8 mouse cellular contexts compared by ENCODE assay signal in the genomic region with DNA sequence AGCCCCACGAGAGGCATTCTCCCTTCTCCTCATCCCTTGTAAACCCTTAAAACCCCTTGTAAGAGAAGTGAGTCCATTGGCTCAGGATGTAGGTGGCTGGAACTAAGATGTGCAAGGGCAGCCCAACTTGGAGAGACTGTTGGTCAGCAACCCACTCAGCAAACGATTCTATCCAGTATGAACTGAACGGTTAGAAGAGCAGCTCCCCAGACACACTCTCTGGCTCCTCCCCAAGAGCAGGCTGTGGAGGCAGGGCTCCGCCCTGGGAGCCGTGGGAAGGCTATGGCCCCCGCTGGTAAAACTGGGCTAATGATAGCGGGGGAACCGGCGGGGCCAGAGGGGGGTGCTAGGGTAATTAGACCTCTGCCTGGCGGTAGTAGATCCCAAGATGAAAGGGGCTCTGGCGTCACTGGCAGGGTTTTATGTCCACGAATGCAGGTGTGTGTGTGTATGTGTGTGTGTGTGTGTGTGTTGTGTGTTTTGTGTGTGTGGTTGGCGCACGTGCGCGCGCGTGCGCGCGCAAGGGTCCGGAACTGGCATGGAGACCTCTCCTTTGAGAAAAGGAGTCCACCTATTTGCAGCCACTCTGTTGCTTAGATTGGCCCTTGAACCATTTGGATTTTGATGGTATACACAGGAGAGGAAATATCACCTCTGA. TPM values are rescaled to one million over a fixed set of nuclear protein-coding genes. Genes with fewer than 3 reads are reported as not detected.
A peak's percentile ranks its signal among the peaks of the same experiment; 100 is the strongest.
DNase-seq lines count a peak whose midpoint lies in the region; ATAC-seq and TF ChIP-seq lines count a peak whose summit lies in the region.

A gene (plus strand): TSS at position 246 of the 658 bp plus-strand sequence.

- peak within 1 kb of the TSS; percentile 61 for H3K4me2 ChIP-seq in hindbrain, postnatal 0 days (ENCODE audit: low read depth, low read length)

- peak within 1 kb of the TSS; percentile 100 for H3K9ac ChIP-seq in hindbrain, postnatal 0 days (replicated peaks; ENCODE audit: low read length)

- no peak for DNase-seq in spleen, adult 2 months (ENCODE audit: low read depth in 1 of 2, low spot score in 2 of 2)
- DNase-seq in spleen, adult 18-20 months, result no peak
- peak; percentile 83 for DNase-seq in gastrocnemius, postnatal 14 days
- DNase-seq in hindbrain, postnatal 0 days (ENCODE audit: low spot score), result peak; percentile 83
- DNase-seq in left cerebral cortex, postnatal 10 days (ENCODE audit: extremely low spot score in 1 of 2, low spot score in 2 of 2), result peak; percentile 66 to 86
- peak; percentile 61 to 79 for DNase-seq in spleen, postnatal 4 days (ENCODE audit: low spot score in 2 of 2)

- H3K4me3 ChIP-seq in spleen, adult 2 months (ENCODE audit: extremely low read depth, insufficient read depth, insufficient read length), result peak within 1 kb of the TSS; percentile 76
- peak within 1 kb of the TSS; percentile 55 for H3K4me3 ChIP-seq in cortical plate, adult 2 months (ENCODE audit: insufficient read depth, low read length)
- H3K4me3 ChIP-seq in hindbrain, postnatal 0 days (ENCODE audit: low read length), result peak within 1 kb of the TSS; percentile 99

- WGBS in spleen, adult 2 months, result 2% methylated on average over 22 of the region's 22 CpGs
- whole genome bisulfite sequencing in hindbrain, postnatal 0 days, result under 1% methylated on average over 22 of the region's 22 CpGs

- no peaks in the 10 kb centered on the region for H3K9me3 ChIP-seq in hindbrain, postnatal 0 days (ENCODE audit: low read length)

- H3K4me1 ChIP-seq in spleen, adult 2 months (ENCODE audit: control insufficient read depth, insufficient read depth, insufficient read length), result peaks cover 6% of the 10 kb centered on the region
- peaks cover 3% of the 10 kb centered on the region for H3K4me1 ChIP-seq in cortical plate, adult 2 months (ENCODE audit: control insufficient read depth, insufficient read depth, low read length)
- peaks cover 51% of the 10 kb centered on the region for H3K4me1 ChIP-seq in hindbrain, postnatal 0 days (ENCODE audit: insufficient read depth, low read length)

- H3K36me3 ChIP-seq in spleen, adult 2 months (ENCODE audit: control insufficient read depth, insufficient read depth, low read length), result no peaks in the 10 kb centered on the region
- H3K36me3 ChIP-seq in hindbrain, postnatal 0 days (ENCODE audit: insufficient read depth, low read length), result no peaks in the 10 kb centered on the region

- H3K27ac ChIP-seq in spleen, adult 2 months (ENCODE audit: insufficient read depth, low read length), result no peak within 1 kb of the TSS
- peak within 1 kb of the TSS; percentile 43 for H3K27ac ChIP-seq in cortical plate, adult 2 months (ENCODE audit: insufficient read depth, low read length)
- peak within 1 kb of the TSS; percentile 100 for H3K27ac ChIP-seq in hindbrain, postnatal 0 days

- ATAC-seq in hindbrain, postnatal 0 days, result peak; percentile 53
- ATAC-seq in megakaryocyte, adult 5-6 weeks (ENCODE audit: poor library complexity, severe bottlenecking), result peak; percentile 59

- TF ChIP-seq CTCF in spleen, adult 2 months (IDR thresholded peaks at IDR 0.05; ENCODE audit: extremely low read depth, insufficient read depth, insufficient read length, insufficient replicate concordance), result no peak
- TF ChIP-seq CTCF in cortical plate, adult 2 months (IDR thresholded peaks at IDR 0.05; ENCODE audit: extremely low read depth, insufficient read depth, low read length), result no peak
- no peak for TF ChIP-seq CTCF in hindbrain, postnatal 0 days (IDR thresholded peaks at IDR 0.05; ENCODE audit: low read depth)

- TF ChIP-seq POLR2A in spleen, adult 2 months (IDR thresholded peaks at IDR 0.05; ENCODE audit: low read depth, low read length), result no peak
- TF ChIP-seq POLR2A in cortical plate, adult 2 months (IDR thresholded peaks at IDR 0.05; ENCODE audit: extremely low read depth, insufficient read depth, low read length), result peak; percentile 66; the same call in 1 of the 2 replicates

- intact Hi-C loops in gastrocnemius, postnatal 14 days (cut with DNase I; ENCODE audit: low total_unique reads), result no loop called here
- intact Hi-C loops in left cerebral cortex, postnatal 10 days (cut with DNase I), result loop anchor here (5.0 kb wide), 1 partner anchor 42 kb away; no protein-coding TSS in a partner anchor

- H3K27me3 ChIP-seq in spleen, adult 2 months (ENCODE audit: control insufficient read depth, insufficient read depth, low read length), result no peaks in the 10 kb centered on the region
- H3K27me3 ChIP-seq in hindbrain, postnatal 0 days (ENCODE audit: insufficient read depth, low read length), result no peaks in the 10 kb centered on the region

RNA-seq across cellular contexts. Expression of the gene that starts here (rescaled TPM):
- 19.8 and 20.7 TPM in 2 replicates for polyA plus RNA-seq in spleen, adult 2 months (2012; rRNA removed)
- polyA plus RNA-seq in cortical plate, adult 2 months (2012; rRNA removed), result 721 and 771 TPM in 2 replicates
- 100 to 1,000 TPM in 1 of 2 experiments, 10 to 100 TPM in 1; 91.8 to 106 TPM for total RNA-seq in gastrocnemius, postnatal 14 days (2021)
- 725 and 812 TPM in 2 replicates for total RNA-seq in hindbrain, postnatal 0 days (2014; rRNA removed)
- polyA plus RNA-seq in hindbrain, postnatal 0 days (2015; fragmentation: Nextera tagmentation; extraction: Ambion mirVana), result 160 TPM in 2 replicates
- 1,000 to 10,000 TPM; 1,115 to 1,123 TPM for total RNA-seq in left cerebral cortex, postnatal 10 days (2021)
- 10.0 and 11.6 TPM in 2 replicates for total RNA-seq in megakaryocyte, adult 5-6 weeks (2015)
- 8.0 and 9.0 TPM in 2 replicates for total RNA-seq in megakaryocyte, adult 5-6 weeks (2017)

Comparison
In these comparisons a context has a peak if more than half of its experiments do, and no peak if none do; other contexts are left out.
1. RNA of the gene that starts here (total RNA-seq): 1,115 to 1,123 TPM in left cerebral cortex, postnatal 10 days, 725 to 812 TPM in hindbrain, postnatal 0 days and 91.8 to 106 TPM in gastrocnemius, postnatal 14 days; 8.0 to 11.6 TPM in megakaryocyte, adult 5-6 weeks; every median in the first group is over 4 times any median in the second.
2. DNase-seq: peak in gastrocnemius, postnatal 14 days (single experiment), hindbrain, postnatal 0 days (single experiment), left cerebral cortex, postnatal 10 days (2 of 2) and spleen, postnatal 4 days (2 of 2); none in spleen, adult 2 months (0 of 2) and spleen, adult 18-20 months (0 of 2).
3. Peak in every context shown above with its lines, with median percentiles within 50 percentile points of each other: H3K4me3 ChIP-seq.